Mouse (Mus musculus) intestine, postnatal 0 days (tissue): ENCODE measurements around the gene 4933430I17Rik. TPM values are rescaled to one million over a fixed set of nuclear protein-coding genes. Genes with fewer than 3 reads are reported as not detected.
"Not testable (repeated sequence)": the region's sequence is repeated elsewhere in the genome, so short reads cannot be mapped to it uniquely, and the experiment has no call there.

Experiments
- ATAC-seq: fragments of 200-750 bp; cut with Nextera tagmentation; 2 replicates; pipeline ENCODE4 v1.8.0; 2017; ENCODE audit warnings: mild to moderate bottlenecking, moderate TSS enrichment, moderate library complexity
- H3K27ac ChIP-seq: fragments of 300-500 bp; sonication (generic); 2 replicates; pipeline ENCODE4 v1.5.1; 2014; ENCODE audit warnings: mild to moderate bottlenecking, low read depth, low read length, moderate library complexity
- H3K27me3 ChIP-seq: fragments of 300-500 bp; sonication (generic); replicated peaks from 2 replicates; pipeline ENCODE4 v1.6.1; 2014; ENCODE audit warnings: low read length, mixed read lengths; ENCODE audit not compliant: control insufficient read depth, insufficient read depth
- H3K36me3 ChIP-seq: fragments of 300-500 bp; sonication (generic); 2 replicates; pipeline ENCODE4 v1.6.1; 2014; ENCODE audit warnings: mild to moderate bottlenecking, moderate library complexity; ENCODE audit not compliant: control insufficient read depth, insufficient read depth
- H3K4me1 ChIP-seq: fragments of 300-500 bp; sonication (generic); replicated peaks from 2 replicates; pipeline ENCODE4 v1.6.1; 2014; ENCODE audit warnings: antibody characterized with exemption, low read length, mixed read lengths; ENCODE audit not compliant: control insufficient read depth, insufficient read depth
- H3K4me2 ChIP-seq: fragments of 300-500 bp; sonication (generic); replicated peaks from 2 replicates; pipeline ENCODE4 v1.6.1; 2014; ENCODE audit warnings: low read depth, mild to moderate bottlenecking, moderate library complexity
- H3K4me3 ChIP-seq: fragments of 300-500 bp; sonication (generic); 2 replicates; pipeline ENCODE4 v1.5.1; 2014; ENCODE audit warnings: low read depth, low read length
- H3K9ac ChIP-seq: fragments of 300-500 bp; sonication (generic); 2 replicates; pipeline ENCODE4 v1.6.1; 2014; ENCODE audit warnings: mild to moderate bottlenecking, low read depth, low read length
- H3K9me3 ChIP-seq: fragments of 300-500 bp; sonication (generic); 2 replicates; pipeline ENCODE4 v1.6.1; 2016; ENCODE audit warnings: mixed run types; ENCODE audit not compliant: control insufficient read depth
- CTCF ChIP-seq: sonication (generic); IDR thresholded peaks from 2 replicates; pipeline ENCODE4 v1.5.1; 2016; ENCODE audit warnings: low read depth, mild to moderate bottlenecking, control low read depth, antibody characterized with exemption, moderate library complexity
- WGBS: fragments of 180-500 bp; shearing (Covaris S2); extraction: QIAGEN DNeasy Blood & Tissue Kit; methylation state at CpG from one replicate; pipeline ENCODE4 v1.1.7; 2014; 5-methylcytosine and 5-hydroxymethylcytosine counted together
- polyA plus RNA-seq: library from polyadenylated mRNA; unstranded; fragments of >200 nt; fragmentation: Nextera tagmentation; extraction: Ambion mirVana; gene quantifications from 2 replicates; pipeline ENCODE4 v1.2.1, GENCODE M21; 2015

4933430I17Rik gene
- polyA plus RNA-seq = 0.27 TPM in 1 of 2 replicates, not detected in the other

GRCm38 (mm10) chr4:62524651-62525488 lies at the start of gene 4933430I17Rik, which contains the start of gene Pole3:
Gene 4933430I17Rik, plus strand, starts transcription at chr4:62525369.
Gene Pole3, minus strand, starts transcription at chr4:62525068.
- no peaks in the 10 kb centered on the region; the same call in 1 of the 2 replicates for H3K36me3 ChIP-seq
- no peaks in the 10 kb centered on the region for H3K9me3 ChIP-seq
- peak within 1 kb of the TSS; percentile 70 for H3K4me3 ChIP-seq
- H3K4me2 ChIP-seq = peak within 1 kb of the TSS; percentile 70
- no peaks in the 10 kb centered on the region for H3K27me3 ChIP-seq
- H3K27ac ChIP-seq = peak within 1 kb of the TSS; percentile 58; the same call in 1 of the 2 replicates
- peak; percentile 98 for ATAC-seq
- H3K9ac ChIP-seq = peak within 1 kb of the TSS; percentile 66
- no peak for TF ChIP-seq CTCF
- under 1% methylated on average over 59 of the region's 59 CpGs for WGBS
- no peaks in the 10 kb centered on the region for H3K4me1 ChIP-seq

GRCm38 (mm10) chr4:62475793-62476192 lies 49.4 kb upstream of the 4933430I17Rik start:
- 47% methylated on average over 6 of the region's 6 CpGs for WGBS
- Histone ChIP-seq H3K4me2 (no peak overlapping the region), H3K4me1 (no peaks in the 10 kb centered on the region), H3K27me3 (no peaks in the 10 kb centered on the region), H3K27ac (no peak overlapping the region; the same call in 1 of the 2 replicates), H3K36me3 (no peaks in the 10 kb centered on the region), H3K4me3 (no peak overlapping the region), H3K9me3 (no peaks in the 10 kb centered on the region), H3K9ac (no peak overlapping the region)
- no peak for TF ChIP-seq CTCF
- ATAC-seq = peak; percentile 69

- no peak for ATAC-seq
- H3K4me3 ChIP-seq = no peak overlapping the region
- H3K9me3 ChIP-seq = no peaks in the 10 kb centered on the region
- H3K9ac ChIP-seq = no peak overlapping the region
- H3K4me2 ChIP-seq = no peak overlapping the region
- TF ChIP-seq CTCF = no peak
- H3K4me1 ChIP-seq = no peaks in the 10 kb centered on the region
- H3K27me3 ChIP-seq = no peaks in the 10 kb centered on the region
- WGBS = 44% methylated on average over 6 of the region's 6 CpGs
- H3K36me3 ChIP-seq = no peaks in the 10 kb centered on the region
- H3K27ac ChIP-seq = no peak overlapping the region
Observed at GRCm38 (mm10) chr4:62477542-62478244, 47.5 kb upstream of the 4933430I17Rik start.

GRCm38 (mm10) chr4:62479593-62479936 lies 45.6 kb upstream of the 4933430I17Rik start:
- not testable (repeated sequence) for H3K27me3 ChIP-seq, H3K4me1 ChIP-seq, H3K27ac ChIP-seq, ATAC-seq, H3K36me3 ChIP-seq, H3K9me3 ChIP-seq
- Histone ChIP-seq H3K4me2 (peak overlapping the region; percentile 91), H3K4me3 (peak overlapping the region; percentile 60), H3K9ac (peak overlapping the region; percentile 66; the same call in 1 of the 2 replicates)
- TF ChIP-seq CTCF = peak; percentile 76
- WGBS = 11% methylated on average over 11 of the region's 11 CpGs

- peak within 1 kb of the TSS; percentile 73 for H3K27ac ChIP-seq
- H3K4me3 ChIP-seq = peak within 1 kb of the TSS; percentile 60
- no peaks in the 10 kb centered on the region for H3K36me3 ChIP-seq
- no peaks in the 10 kb centered on the region for H3K27me3 ChIP-seq
- peak within 1 kb of the TSS; percentile 91 for H3K4me2 ChIP-seq
- H3K9ac ChIP-seq = peak within 1 kb of the TSS; percentile 66
- no peaks in the 10 kb centered on the region for H3K4me1 ChIP-seq
- WGBS = 1% methylated on average over 70 of the region's 71 CpGs
- ATAC-seq = peak; percentile 88
- TF ChIP-seq CTCF = no peak
- H3K9me3 ChIP-seq = no peaks in the 10 kb centered on the region
Observed at GRCm38 (mm10) chr4:62479937-62480708, 45.0 kb upstream of the 4933430I17Rik start, which contains the start of gene Bspry. Gene Bspry, plus strand, starts transcription at chr4:62480053.
